Mouse (Mus musculus): ENCODE data around the gene Tgm7. TPM values are rescaled to one million over a fixed set of nuclear protein-coding genes. Genes with fewer than 3 reads are reported as not detected.
"Not testable (repeated sequence)": the region's sequence is repeated elsewhere in the genome, so short reads cannot be mapped to it uniquely, and the experiment has no call there.

Gene Tgm7
- polyA plus RNA-seq, 1 experiment from 2014 or later: not detected

- not testable (repeated sequence) for H3K27me3 ChIP-seq; H3K27ac ChIP-seq; H3K9ac ChIP-seq; H3K4me1 ChIP-seq (replicated peaks); H3K36me3 ChIP-seq; ATAC-seq (ENCODE audit: low FRiP score); H3K4me2 ChIP-seq; H3K4me3 ChIP-seq; H3K9me3 ChIP-seq
- WGBS: 94% methylated on average over 5 of the region's 5 CpGs
These were observed 16.7 kb upstream of the Tgm7 start for GRCm38 (mm10) chr2:121126302-121126701.

DNA sequence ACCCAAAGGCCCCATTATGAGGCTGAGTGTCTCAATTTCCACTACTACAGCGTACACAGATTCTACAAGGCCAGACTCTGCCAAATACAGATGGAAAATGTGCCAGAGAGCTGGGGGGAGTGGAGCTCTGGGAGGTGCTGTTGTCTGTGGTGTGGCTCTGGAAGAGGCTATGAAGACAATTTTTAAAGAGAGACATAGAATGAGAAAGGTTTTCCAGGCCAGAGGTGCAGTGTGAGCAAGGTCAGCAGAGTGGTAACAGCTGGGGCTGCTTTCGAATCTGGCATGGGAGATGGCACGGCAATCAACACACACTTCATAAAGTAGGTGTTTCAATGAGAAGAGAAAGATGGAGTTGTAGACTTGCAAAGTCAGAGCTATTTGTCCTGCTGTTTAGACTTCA is 9.7 kb upstream of the Tgm7 start:
- Histone ChIP-seq H3K9me3 (no peaks in the 10 kb centered on the region), H3K9ac (no peak overlapping the region), H3K4me2 (no peak overlapping the region), H3K27me3 (no peaks in the 10 kb centered on the region), H3K4me3 (no peak overlapping the region), H3K27ac (no peak overlapping the region), H3K4me1 (replicated peaks) (no peaks in the 10 kb centered on the region), H3K36me3 (no peaks in the 10 kb centered on the region)
- no peak for ATAC-seq (ENCODE audit: low FRiP score)
- WGBS: 91% methylated on average over 3 of the region's 3 CpGs

GRCm38 (mm10) chr2:121115418-121115817 is 5.8 kb upstream of the Tgm7 start:
- Histone ChIP-seq H3K4me1 (replicated peaks) (no peaks in the 10 kb centered on the region), H3K4me2 (no peak overlapping the region), H3K9ac (no peak overlapping the region), H3K36me3 (no peaks in the 10 kb centered on the region), H3K4me3 (no peak overlapping the region), H3K9me3 (no peaks in the 10 kb centered on the region), H3K27ac (no peak overlapping the region), H3K27me3 (no peaks in the 10 kb centered on the region)
- ATAC-seq (ENCODE audit: low FRiP score): no peak
- 93% methylated on average over 2 of the region's 2 CpGs for WGBS

GRCm38 (mm10) chr2:121105940-121106339 is 3.7 kb downstream of the Tgm7 start:
- no peaks in the 10 kb centered on the region for H3K9me3 ChIP-seq
- no peak overlapping the region for H3K4me3 ChIP-seq
- H3K27me3 ChIP-seq: no peaks in the 10 kb centered on the region
- no peak overlapping the region for H3K27ac ChIP-seq
- no peak overlapping the region for H3K9ac ChIP-seq
- no peaks in the 10 kb centered on the region for H3K4me1 ChIP-seq (replicated peaks)
- H3K36me3 ChIP-seq: no peaks in the 10 kb centered on the region
- ATAC-seq (ENCODE audit: low FRiP score): no peak
- H3K4me2 ChIP-seq: no peak overlapping the region

DNA sequence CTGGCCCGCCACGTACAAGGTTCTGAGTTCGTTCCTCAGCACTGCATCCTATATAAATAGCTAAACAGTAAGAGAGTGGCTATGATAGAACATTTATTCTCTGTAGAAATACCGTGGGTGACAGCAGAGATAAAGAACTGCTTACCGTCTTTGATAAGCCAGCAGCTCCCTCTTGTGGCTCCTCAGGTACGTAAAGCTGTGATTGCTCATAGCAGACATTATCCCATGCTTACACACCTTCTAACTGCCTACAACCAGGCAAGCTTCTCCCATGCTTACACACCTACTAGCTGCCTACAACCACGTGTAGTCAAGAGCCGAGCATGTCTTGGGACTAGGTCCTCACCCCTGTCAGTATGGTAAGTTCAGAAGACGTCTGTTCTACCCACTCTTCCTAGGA is 7.5 kb downstream of the Tgm7 start:
- Histone ChIP-seq H3K27ac (no peak overlapping the region), H3K4me1 (replicated peaks) (no peaks in the 10 kb centered on the region)
- WGBS: 29% methylated on average over 9 of the region's 9 CpGs

DNA sequence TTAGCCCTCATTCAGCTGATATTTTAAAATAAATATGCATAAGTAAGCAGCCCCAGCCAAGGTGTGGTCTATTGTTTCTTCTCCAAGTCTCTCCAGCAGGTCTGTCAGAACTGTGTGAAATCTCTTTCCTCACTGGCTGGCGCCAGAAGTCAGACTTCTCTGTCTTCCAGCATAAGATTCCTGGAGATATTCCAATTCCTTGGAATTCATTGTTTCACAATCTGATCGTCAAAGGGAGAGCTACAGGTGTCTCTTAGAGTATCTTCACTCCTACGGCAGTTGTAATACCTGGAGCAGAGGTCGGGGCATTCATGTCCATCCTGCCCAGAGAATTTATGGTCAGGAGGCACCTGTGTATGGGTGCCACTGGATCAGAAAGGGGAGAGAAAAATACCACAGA is 19.8 kb downstream of the Tgm7 start:
- no peaks in the 10 kb centered on the region for H3K36me3 ChIP-seq
- no peak for ATAC-seq (ENCODE audit: low FRiP score)
- WGBS: 79% methylated on average over 4 of the region's 4 CpGs
- no peak overlapping the region for H3K4me3 ChIP-seq
- H3K4me2 ChIP-seq: no peak overlapping the region
- no peaks in the 10 kb centered on the region for H3K27me3 ChIP-seq
- peaks cover 6% of the 10 kb centered on the region for H3K4me1 ChIP-seq (replicated peaks)
- H3K27ac ChIP-seq: no peak overlapping the region
- no peaks in the 10 kb centered on the region for H3K9me3 ChIP-seq
- no peak overlapping the region for H3K9ac ChIP-seq

More for the DNA sequence above, 7.5 kb downstream of the Tgm7 start:
- Histone ChIP-seq H3K36me3 (no peaks in the 10 kb centered on the region), H3K9me3 (no peaks in the 10 kb centered on the region), H3K4me3 (no peak overlapping the region), H3K9ac (no peak overlapping the region), H3K4me2 (no peak overlapping the region), H3K27me3 (0 out of 2 replicates have a peak, but pooled peaks cover 3% of the 10 kb centered on the region)
- ATAC-seq (ENCODE audit: low FRiP score): no peak

GRCm38 (mm10) chr2:121088507-121088906 is 21.1 kb downstream of the Tgm7 start:
- ATAC-seq (ENCODE audit: low FRiP score): no peak
- H3K36me3 ChIP-seq: no peaks in the 10 kb centered on the region
- no peaks in the 10 kb centered on the region for H3K9me3 ChIP-seq
- H3K4me1 ChIP-seq (replicated peaks): peaks cover 6% of the 10 kb centered on the region
- 91% methylated on average over 3 of the region's 3 CpGs for WGBS
- no peak overlapping the region for H3K4me3 ChIP-seq
- no peaks in the 10 kb centered on the region for H3K27me3 ChIP-seq
- H3K27ac ChIP-seq: no peak overlapping the region
- no peak overlapping the region for H3K9ac ChIP-seq
- H3K4me2 ChIP-seq: no peak overlapping the region

- ATAC-seq (ENCODE audit: low FRiP score): no peak
- Histone ChIP-seq H3K9ac (no peak within 1 kb of the TSS), H3K9me3 (no peaks in the 10 kb centered on the region), H3K36me3 (no peaks in the 10 kb centered on the region), H3K4me1 (replicated peaks) (peaks cover 6% of the 10 kb centered on the region), H3K4me2 (no peak within 1 kb of the TSS), H3K27ac (no peak within 1 kb of the TSS), H3K4me3 (no peak within 1 kb of the TSS), H3K27me3 (no peaks in the 10 kb centered on the region)
- WGBS: 68% methylated on average over 6 of the region's 6 CpGs
These were observed 24.0 kb downstream of the Tgm7 start, which contains the start of gene Tgm5 for GRCm38 (mm10) chr2:121085480-121086185. Gene Tgm5, minus strand, starts transcription at chr2:121085841.

DNA sequence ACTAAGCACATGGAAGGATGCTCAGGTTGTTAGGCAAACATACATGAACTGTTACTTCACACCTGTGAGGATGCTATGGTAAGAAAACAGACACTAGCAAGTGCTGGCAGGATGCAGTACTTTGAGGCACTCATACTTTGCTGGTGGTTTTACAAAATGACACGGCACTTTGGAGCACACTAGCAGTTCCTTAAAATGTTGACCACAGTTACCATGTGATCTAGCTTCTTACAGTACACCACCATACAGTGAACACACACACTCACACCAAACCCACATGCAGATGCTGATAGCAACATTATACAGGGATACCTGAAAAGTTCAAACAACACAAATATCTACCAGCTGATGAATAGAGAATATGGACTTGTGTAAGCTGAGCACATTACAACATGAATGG is 27.0 kb downstream of the Tgm7 start:
- H3K4me1 ChIP-seq (replicated peaks): peaks cover 6% of the 10 kb centered on the region
- no peak overlapping the region for H3K27ac ChIP-seq
- H3K4me3 ChIP-seq: no peak overlapping the region
- no peaks in the 10 kb centered on the region for H3K27me3 ChIP-seq
- H3K4me2 ChIP-seq: no peak overlapping the region
- H3K9me3 ChIP-seq: no peaks in the 10 kb centered on the region
- H3K9ac ChIP-seq: no peak overlapping the region
- no peak for ATAC-seq (ENCODE audit: low FRiP score)
- no peaks in the 10 kb centered on the region for H3K36me3 ChIP-seq
- WGBS: 85% methylated on average over 1 of the region's 1 CpGs

DNA sequence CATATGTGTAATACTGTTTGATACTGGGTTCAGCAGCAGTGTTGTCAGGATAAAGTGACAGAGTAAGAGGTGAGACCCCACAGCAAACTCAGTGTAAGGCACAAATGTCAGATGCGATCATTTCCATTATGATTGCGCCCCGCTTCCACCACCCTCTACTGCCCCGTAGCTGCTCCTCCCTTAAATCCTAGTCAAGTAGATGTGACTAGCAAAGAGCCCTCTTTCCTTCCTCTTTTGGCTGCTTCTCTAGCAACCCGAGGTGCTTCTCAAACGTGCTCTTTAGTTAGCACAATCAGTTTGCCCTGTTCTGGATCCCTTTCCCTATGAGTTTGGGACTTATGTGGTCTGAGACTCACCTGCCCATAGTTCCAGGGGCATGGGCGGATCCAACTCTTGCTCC is 34.8 kb downstream of the Tgm7 start:
- Histone ChIP-seq H3K4me2 (no peak overlapping the region), H3K9ac (no peak overlapping the region), H3K9me3 (no peaks in the 10 kb centered on the region), H3K4me1 (replicated peaks) (no peaks in the 10 kb centered on the region), H3K36me3 (no peaks in the 10 kb centered on the region), H3K4me3 (no peak overlapping the region), H3K27me3 (no peaks in the 10 kb centered on the region), H3K27ac (no peak overlapping the region)
- 87% methylated on average over 7 of the region's 7 CpGs for WGBS
- no peak for ATAC-seq (ENCODE audit: low FRiP score)

DNA sequence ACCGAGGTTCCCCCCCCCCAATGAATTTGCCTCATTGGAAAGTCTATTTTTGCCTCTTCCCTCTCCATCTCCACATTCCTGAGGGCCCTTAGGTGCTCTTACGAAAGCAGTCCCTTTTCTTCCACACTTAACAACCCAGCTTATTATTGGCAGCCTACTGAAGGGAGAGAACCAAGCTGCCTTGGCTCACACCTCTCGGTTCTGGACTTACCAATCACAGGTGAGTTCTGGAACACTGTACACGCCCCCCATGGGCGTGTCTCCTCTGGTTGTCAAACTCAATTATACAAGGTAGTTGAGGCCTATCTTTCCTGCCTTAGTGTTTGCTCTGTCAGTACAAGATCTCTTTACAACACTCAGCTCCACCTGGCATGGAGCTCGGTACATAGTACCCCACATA is 37.7 kb downstream of the Tgm7 start:
- no peak overlapping the region for H3K9ac ChIP-seq
- WGBS: 90% methylated on average over 6 of the region's 6 CpGs
- H3K27ac ChIP-seq: no peak overlapping the region
- H3K4me1 ChIP-seq (replicated peaks): peaks cover 3% of the 10 kb centered on the region; the same call in 1 of the 2 replicates
- H3K4me3 ChIP-seq: no peak overlapping the region
- H3K36me3 ChIP-seq: no peaks in the 10 kb centered on the region
- H3K4me2 ChIP-seq: no peak overlapping the region
- no peaks in the 10 kb centered on the region for H3K9me3 ChIP-seq
- H3K27me3 ChIP-seq: no peaks in the 10 kb centered on the region
- ATAC-seq (ENCODE audit: low FRiP score): no peak

DNA sequence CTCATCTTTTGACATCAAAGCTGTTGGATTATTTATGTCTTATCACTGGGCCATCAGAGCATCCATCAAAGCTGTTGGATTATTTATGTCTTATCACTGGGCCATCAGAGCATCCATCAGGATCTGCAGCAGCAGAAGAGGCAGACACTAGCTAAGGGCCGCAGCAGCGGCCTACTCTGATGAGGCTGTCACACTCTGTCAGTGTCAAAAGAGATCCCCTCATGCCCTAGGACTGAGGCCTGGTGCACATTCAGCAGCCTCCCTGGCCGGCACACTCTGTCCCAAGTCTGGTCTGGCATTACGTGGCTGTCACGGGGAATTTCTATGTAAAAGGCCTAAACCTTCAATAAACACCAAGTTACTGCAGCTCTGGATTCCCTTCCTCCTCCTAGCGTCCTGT is 40.1 kb downstream of the Tgm7 start:
- H3K9me3 ChIP-seq: no peaks in the 10 kb centered on the region
- no peak for ATAC-seq (ENCODE audit: low FRiP score)
- no peak overlapping the region for H3K4me2 ChIP-seq
- peaks cover 3% of the 10 kb centered on the region; the same call in 1 of the 2 replicates for H3K4me1 ChIP-seq (replicated peaks)
- H3K4me3 ChIP-seq: no peak overlapping the region
- no peak overlapping the region for H3K9ac ChIP-seq
- no peaks in the 10 kb centered on the region for H3K36me3 ChIP-seq
- no peak overlapping the region for H3K27ac ChIP-seq
- 66% methylated on average over 6 of the region's 6 CpGs for WGBS
- no peaks in the 10 kb centered on the region for H3K27me3 ChIP-seq

DNA sequence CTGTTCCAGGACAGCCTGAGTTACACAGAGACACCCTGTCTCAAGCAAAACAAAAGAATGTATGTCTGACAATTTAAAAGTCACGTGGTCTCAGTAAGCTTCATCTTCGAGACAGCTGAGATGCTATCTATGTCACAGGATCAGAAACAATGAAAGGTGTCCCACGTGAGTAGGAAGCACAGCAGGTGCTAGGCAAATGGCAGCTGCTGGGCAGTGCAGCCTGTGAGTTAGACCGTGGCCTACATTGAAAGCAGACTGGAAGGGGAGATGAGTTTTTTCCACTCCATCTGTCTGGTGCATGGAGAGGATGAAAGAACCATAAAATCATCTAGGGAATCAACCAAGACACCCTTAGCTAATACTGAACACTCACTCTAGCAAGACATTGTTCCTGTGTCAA is 42.5 kb downstream of the Tgm7 start:
- 62% methylated on average over 4 of the region's 4 CpGs for WGBS
- no peak overlapping the region for H3K27ac ChIP-seq
- peaks cover 3% of the 10 kb centered on the region; the same call in 1 of the 2 replicates for H3K4me1 ChIP-seq (replicated peaks)
- H3K9ac ChIP-seq: no peak overlapping the region
- H3K36me3 ChIP-seq: no peaks in the 10 kb centered on the region
- no peaks in the 10 kb centered on the region for H3K27me3 ChIP-seq
- no peak overlapping the region for H3K4me2 ChIP-seq
- ATAC-seq (ENCODE audit: low FRiP score): no peak
- no peaks in the 10 kb centered on the region for H3K9me3 ChIP-seq
- H3K4me3 ChIP-seq: no peak overlapping the region
